Mouse (Mus musculus): ENCODE measurements around the gene Bmp8a. TPM values are rescaled to one million over a fixed set of nuclear protein-coding genes. Genes with fewer than 3 reads are reported as not detected.
A peak's percentile ranks its signal among the peaks of the same experiment; 100 is the strongest.

Gene Bmp8a
- polyA plus RNA-seq, 1 experiment, result 3.7 TPM

GRCm38 (mm10) chr4:123311845-123312244 is 31.2 kb downstream of the Bmp8a start:
- TF ChIP-seq CTCF (IDR thresholded peaks at IDR 0.05; ENCODE audit: control insufficient read depth, insufficient read depth, insufficient replicate concordance, low read depth, low read length) (no peak), POLR2A (IDR thresholded peaks at IDR 0.05; ENCODE audit: control insufficient read depth, low read depth, low read length) (no peak)
- Histone ChIP-seq H3K36me3 (ENCODE audit: control insufficient read depth, insufficient read depth, low read length) (no peaks in the 10 kb centered on the region), H3K27ac (ENCODE audit: control insufficient read depth, insufficient read depth, low read depth, low read length) (no peak overlapping the region), H3K4me1 (ENCODE audit: control insufficient read depth, insufficient read depth, low read length) (peaks cover 8% of the 10 kb centered on the region), H3K4me3 (ENCODE audit: control insufficient read depth, low read depth, low read length) (no peak overlapping the region), H3K27me3 (ENCODE audit: control insufficient read depth, insufficient read depth, low read length) (no peaks in the 10 kb centered on the region)

GRCm38 (mm10) chr4:123308292-123308691 is 34.8 kb downstream of the Bmp8a start:
- H3K27me3 ChIP-seq (ENCODE audit: control insufficient read depth, insufficient read depth, low read length), result no peaks in the 10 kb centered on the region
- H3K36me3 ChIP-seq (ENCODE audit: control insufficient read depth, insufficient read depth, low read length), result no peaks in the 10 kb centered on the region
- no peak overlapping the region for H3K27ac ChIP-seq (ENCODE audit: control insufficient read depth, insufficient read depth, low read depth, low read length)
- TF ChIP-seq POLR2A (IDR thresholded peaks at IDR 0.05; ENCODE audit: control insufficient read depth, low read depth, low read length) (no peak), CTCF (IDR thresholded peaks at IDR 0.05; ENCODE audit: control insufficient read depth, insufficient read depth, insufficient replicate concordance, low read depth, low read length) (no peak)
- H3K4me3 ChIP-seq (ENCODE audit: control insufficient read depth, low read depth, low read length), result no peak overlapping the region
- H3K4me1 ChIP-seq (ENCODE audit: control insufficient read depth, insufficient read depth, low read length), result peaks cover 8% of the 10 kb centered on the region

GRCm38 (mm10) chr4:123306999-123307398 is 36.1 kb downstream of the Bmp8a start:
- no peak overlapping the region for H3K4me3 ChIP-seq (ENCODE audit: control insufficient read depth, low read depth, low read length)
- no peak for TF ChIP-seq CTCF (IDR thresholded peaks at IDR 0.05; ENCODE audit: control insufficient read depth, insufficient read depth, insufficient replicate concordance, low read depth, low read length)
- no peak for TF ChIP-seq POLR2A (IDR thresholded peaks at IDR 0.05; ENCODE audit: control insufficient read depth, low read depth, low read length)
- H3K27me3 ChIP-seq (ENCODE audit: control insufficient read depth, insufficient read depth, low read length), result no peaks in the 10 kb centered on the region
- no peak overlapping the region for H3K27ac ChIP-seq (ENCODE audit: control insufficient read depth, insufficient read depth, low read depth, low read length)
- no peaks in the 10 kb centered on the region for H3K36me3 ChIP-seq (ENCODE audit: control insufficient read depth, insufficient read depth, low read length)
- peaks cover 8% of the 10 kb centered on the region for H3K4me1 ChIP-seq (ENCODE audit: control insufficient read depth, insufficient read depth, low read length)

DNA sequence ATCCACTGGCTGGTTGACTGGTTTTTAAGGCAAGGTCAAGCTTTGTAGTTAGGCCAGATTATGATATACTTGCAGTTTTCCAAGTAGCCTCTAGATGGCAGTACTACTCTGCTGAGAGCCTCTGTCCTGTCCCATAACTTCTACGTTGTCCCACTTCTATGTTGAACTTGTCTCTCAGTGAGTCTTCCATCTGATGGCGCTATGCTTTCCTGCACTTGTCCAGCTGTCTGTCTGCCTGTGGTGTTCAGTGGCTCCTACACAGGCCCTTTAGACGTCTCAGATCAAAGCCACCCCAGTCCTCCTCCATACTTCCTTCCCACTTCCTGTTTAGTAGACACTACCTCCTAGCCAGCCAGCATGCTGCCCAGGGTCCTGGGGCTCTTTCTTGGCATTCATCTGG is 37.3 kb downstream of the Bmp8a start:
- TF ChIP-seq CTCF (IDR thresholded peaks at IDR 0.05; ENCODE audit: control insufficient read depth, insufficient read depth, insufficient replicate concordance, low read depth, low read length) (peak; percentile 17; the same call in 1 of the 2 replicates), POLR2A (IDR thresholded peaks at IDR 0.05; ENCODE audit: control insufficient read depth, low read depth, low read length) (no peak)
- H3K36me3 ChIP-seq (ENCODE audit: control insufficient read depth, insufficient read depth, low read length), result no peaks in the 10 kb centered on the region
- no peaks in the 10 kb centered on the region for H3K27me3 ChIP-seq (ENCODE audit: control insufficient read depth, insufficient read depth, low read length)
- no peak overlapping the region for H3K4me3 ChIP-seq (ENCODE audit: control insufficient read depth, low read depth, low read length)
- no peak overlapping the region for H3K27ac ChIP-seq (ENCODE audit: control insufficient read depth, insufficient read depth, low read depth, low read length)
- H3K4me1 ChIP-seq (ENCODE audit: control insufficient read depth, insufficient read depth, low read length), result peaks cover 8% of the 10 kb centered on the region

DNA sequence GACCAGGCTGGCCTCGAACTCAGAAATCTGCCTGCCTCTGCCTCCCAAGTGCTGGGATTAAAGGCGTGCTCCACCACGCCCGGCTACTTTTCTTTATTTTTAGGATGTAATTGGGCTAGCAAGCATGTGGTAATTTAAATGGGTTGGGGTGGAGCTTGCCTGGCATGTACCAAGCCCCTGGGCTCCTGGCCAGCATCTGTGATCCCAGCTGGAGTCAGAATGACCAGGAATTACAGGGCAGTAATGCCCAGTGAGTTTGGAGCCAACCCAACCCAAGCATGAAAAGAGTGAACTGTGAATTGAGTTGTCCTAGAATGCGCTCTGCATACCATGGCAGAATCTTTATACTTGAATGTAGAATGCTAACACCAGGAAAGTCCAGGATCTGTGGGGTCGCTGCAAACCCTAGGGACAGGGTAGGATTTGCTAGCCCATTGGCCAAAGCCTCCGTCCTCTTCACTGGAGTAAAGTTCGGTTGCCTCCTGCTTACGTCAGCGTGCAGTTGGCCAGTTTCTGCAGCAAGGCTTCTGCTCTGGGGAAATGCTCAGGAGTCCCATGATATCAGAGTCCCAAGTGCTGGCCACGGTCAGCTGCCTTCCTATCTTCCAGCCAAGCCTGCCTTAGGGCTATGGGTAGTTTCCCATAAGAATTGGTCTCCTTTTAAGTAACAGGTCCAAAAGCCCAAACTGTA is 43.9 kb downstream of the Bmp8a start:
- no peaks in the 10 kb centered on the region for H3K4me1 ChIP-seq (ENCODE audit: control insufficient read depth, insufficient read depth, low read length)
- TF ChIP-seq POLR2A (IDR thresholded peaks at IDR 0.05; ENCODE audit: control insufficient read depth, low read depth, low read length) (no peak), CTCF (IDR thresholded peaks at IDR 0.05; ENCODE audit: control insufficient read depth, insufficient read depth, insufficient replicate concordance, low read depth, low read length) (no peak)
- H3K4me3 ChIP-seq (ENCODE audit: control insufficient read depth, low read depth, low read length), result no peak overlapping the region
- H3K27ac ChIP-seq (ENCODE audit: control insufficient read depth, insufficient read depth, low read depth, low read length), result no peak overlapping the region
- no peaks in the 10 kb centered on the region for H3K27me3 ChIP-seq (ENCODE audit: control insufficient read depth, insufficient read depth, low read length)
- no peaks in the 10 kb centered on the region for H3K36me3 ChIP-seq (ENCODE audit: control insufficient read depth, insufficient read depth, low read length)

- no peak overlapping the region for H3K27ac ChIP-seq (ENCODE audit: control insufficient read depth, insufficient read depth, low read depth, low read length)
- H3K4me1 ChIP-seq (ENCODE audit: control insufficient read depth, insufficient read depth, low read length), result no peaks in the 10 kb centered on the region
- TF ChIP-seq CTCF (IDR thresholded peaks at IDR 0.05; ENCODE audit: control insufficient read depth, insufficient read depth, insufficient replicate concordance, low read depth, low read length) (no peak), POLR2A (IDR thresholded peaks at IDR 0.05; ENCODE audit: control insufficient read depth, low read depth, low read length) (no peak)
- H3K4me3 ChIP-seq (ENCODE audit: control insufficient read depth, low read depth, low read length), result no peak overlapping the region
- no peaks in the 10 kb centered on the region for H3K36me3 ChIP-seq (ENCODE audit: control insufficient read depth, insufficient read depth, low read length)
- no peaks in the 10 kb centered on the region for H3K27me3 ChIP-seq (ENCODE audit: control insufficient read depth, insufficient read depth, low read length)
Measured at GRCm38 (mm10) chr4:123298226-123298625, 44.8 kb downstream of the Bmp8a start.

- Histone ChIP-seq H3K27ac (ENCODE audit: control insufficient read depth, insufficient read depth, low read depth, low read length) (no peak overlapping the region), H3K4me1 (ENCODE audit: control insufficient read depth, insufficient read depth, low read length) (no peaks in the 10 kb centered on the region), H3K36me3 (ENCODE audit: control insufficient read depth, insufficient read depth, low read length) (no peaks in the 10 kb centered on the region), H3K4me3 (ENCODE audit: control insufficient read depth, low read depth, low read length) (no peak overlapping the region), H3K27me3 (ENCODE audit: control insufficient read depth, insufficient read depth, low read length) (no peaks in the 10 kb centered on the region)
- TF ChIP-seq POLR2A (IDR thresholded peaks at IDR 0.05; ENCODE audit: control insufficient read depth, low read depth, low read length) (no peak), CTCF (IDR thresholded peaks at IDR 0.05; ENCODE audit: control insufficient read depth, insufficient read depth, insufficient replicate concordance, low read depth, low read length) (no peak)
Measured at GRCm38 (mm10) chr4:123297195-123297960, 45.7 kb downstream of the Bmp8a start.

Data from testis, adult 2 months (tissue).